Mouse (Mus musculus): ENCODE measurements around the gene Oxct1. TPM values are rescaled to one million over a fixed set of nuclear protein-coding genes. Genes with fewer than 3 reads are reported as not detected.

Oxct1 gene
- total RNA-seq, 1 experiment from 2014 or later, result 358 TPM

DNA sequence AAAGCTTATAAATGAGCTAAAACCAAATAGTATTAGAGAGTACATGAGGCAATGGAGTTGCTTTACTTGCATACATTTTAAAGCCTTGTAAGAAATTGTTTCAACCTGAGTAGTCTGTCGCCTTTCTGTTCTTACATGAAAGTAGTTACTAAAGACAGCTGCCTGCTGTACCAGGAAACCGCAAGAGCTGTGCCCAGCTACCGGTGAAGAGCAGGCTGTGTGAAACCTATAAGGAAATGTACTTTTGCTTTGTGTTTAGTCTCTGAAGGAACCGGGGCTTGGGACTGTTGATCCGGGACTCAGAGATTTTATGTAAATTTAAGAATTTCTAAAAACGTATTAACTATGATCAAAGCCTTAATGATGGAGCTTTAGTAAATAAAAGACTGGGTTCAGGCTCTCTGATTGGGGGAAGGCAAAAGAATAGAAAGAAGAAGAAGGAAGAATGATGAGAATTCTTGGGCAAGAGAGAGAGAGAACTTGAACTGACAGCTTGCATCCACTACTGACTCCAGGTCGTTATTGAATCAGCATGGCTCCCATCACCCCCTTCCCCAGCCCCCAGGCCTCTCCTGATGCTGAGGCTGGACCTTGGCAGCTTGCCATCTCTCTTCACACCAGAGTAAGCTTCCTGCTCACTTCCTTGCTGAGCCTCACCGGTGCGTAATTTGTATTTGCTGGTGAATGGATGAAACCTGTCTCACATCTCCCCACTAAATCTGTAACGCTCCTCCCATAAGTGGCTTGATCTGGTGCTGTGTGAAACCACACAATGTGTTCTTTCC lies 59.6 kb downstream of the Oxct1 start:
- ATAC-seq (replicated peaks in 1 of 2; ENCODE audit: insufficient read depth in 1 of 2, low FRiP score in 2 of 2, low TSS enrichment in 1 of 2, low read depth in 1 of 2, poor library complexity in 2 of 2, severe bottlenecking in 2 of 2), result no peak

DNA sequence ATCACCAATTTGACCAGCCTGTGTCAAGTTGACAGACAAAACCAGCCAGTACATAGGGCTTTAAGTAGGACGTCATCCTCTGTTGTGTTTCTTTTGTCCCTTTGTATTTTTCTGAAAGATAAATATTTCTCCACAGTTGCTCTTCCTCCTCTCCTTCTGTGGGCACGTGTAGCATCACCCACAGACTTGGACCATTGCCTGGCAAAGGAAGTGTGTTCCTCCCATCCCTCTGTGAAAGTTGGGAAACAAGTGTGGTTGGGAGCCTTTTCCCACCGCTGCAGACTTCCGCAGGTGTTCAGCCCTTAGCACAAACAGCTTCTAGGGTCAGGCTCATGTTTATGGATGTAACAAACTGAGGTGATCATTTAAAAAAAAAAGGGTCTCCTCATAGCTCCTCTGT lies 61.3 kb downstream of the Oxct1 start:
- ATAC-seq (replicated peaks in 1 of 2; ENCODE audit: insufficient read depth in 1 of 2, low FRiP score in 2 of 2, low TSS enrichment in 1 of 2, low read depth in 1 of 2, poor library complexity in 2 of 2, severe bottlenecking in 2 of 2), result no peak

DNA sequence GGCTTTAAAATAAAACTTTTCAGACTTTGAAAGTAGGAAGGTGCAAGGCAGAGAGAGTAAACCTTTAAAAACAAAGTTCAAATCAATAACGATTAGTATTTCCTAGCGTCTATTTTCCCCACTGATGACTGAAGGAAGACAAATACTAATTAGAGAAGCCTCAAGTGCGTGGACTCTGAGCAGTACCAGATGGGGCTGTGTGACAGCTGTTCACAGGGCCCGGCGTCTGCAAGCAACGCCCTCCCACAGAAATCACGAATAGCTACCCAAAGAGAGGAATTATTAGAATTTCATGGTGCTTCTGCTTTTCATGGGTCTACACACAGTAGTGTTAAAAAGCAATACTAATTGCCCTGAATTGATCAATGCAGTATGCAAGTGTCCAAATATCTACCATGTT lies 61.7 kb downstream of the Oxct1 start:
- no peak for ATAC-seq (replicated peaks in 1 of 2; ENCODE audit: insufficient read depth in 1 of 2, low FRiP score in 2 of 2, low TSS enrichment in 1 of 2, low read depth in 1 of 2, poor library complexity in 2 of 2, severe bottlenecking in 2 of 2)

GRCm38 (mm10) chr15:4090601-4091000 lies 64.4 kb downstream of the Oxct1 start:
- no peak for ATAC-seq (replicated peaks in 1 of 2; ENCODE audit: insufficient read depth in 1 of 2, low FRiP score in 2 of 2, low TSS enrichment in 1 of 2, low read depth in 1 of 2, poor library complexity in 2 of 2, severe bottlenecking in 2 of 2)

DNA sequence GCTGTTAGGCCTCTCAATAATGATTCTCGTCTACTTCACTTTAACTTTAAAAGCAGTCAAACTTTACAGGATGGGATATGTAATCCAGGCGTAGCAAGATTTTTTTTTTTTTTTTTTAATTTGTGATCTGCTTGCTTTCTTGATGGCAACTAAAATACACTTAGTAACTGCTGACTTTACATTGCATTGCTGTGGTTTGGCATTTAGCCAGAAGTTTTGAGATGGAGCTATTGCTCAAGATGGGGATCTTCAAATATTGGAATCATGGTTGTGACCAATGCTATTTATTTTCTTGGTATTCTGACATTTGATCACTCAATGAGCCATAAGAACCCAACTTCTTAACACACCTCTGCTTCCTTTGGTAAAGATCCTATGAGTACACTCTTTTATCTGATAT lies 66.4 kb downstream of the Oxct1 start:
- ATAC-seq (replicated peaks in 1 of 2; ENCODE audit: insufficient read depth in 1 of 2, low FRiP score in 2 of 2, low TSS enrichment in 1 of 2, low read depth in 1 of 2, poor library complexity in 2 of 2, severe bottlenecking in 2 of 2), result no peak

- ATAC-seq (replicated peaks in 1 of 2; ENCODE audit: insufficient read depth in 1 of 2, low FRiP score in 2 of 2, low TSS enrichment in 1 of 2, low read depth in 1 of 2, poor library complexity in 2 of 2, severe bottlenecking in 2 of 2), result no peak
Measured at GRCm38 (mm10) chr15:4100341-4100921, 74.2 kb downstream of the Oxct1 start.

DNA sequence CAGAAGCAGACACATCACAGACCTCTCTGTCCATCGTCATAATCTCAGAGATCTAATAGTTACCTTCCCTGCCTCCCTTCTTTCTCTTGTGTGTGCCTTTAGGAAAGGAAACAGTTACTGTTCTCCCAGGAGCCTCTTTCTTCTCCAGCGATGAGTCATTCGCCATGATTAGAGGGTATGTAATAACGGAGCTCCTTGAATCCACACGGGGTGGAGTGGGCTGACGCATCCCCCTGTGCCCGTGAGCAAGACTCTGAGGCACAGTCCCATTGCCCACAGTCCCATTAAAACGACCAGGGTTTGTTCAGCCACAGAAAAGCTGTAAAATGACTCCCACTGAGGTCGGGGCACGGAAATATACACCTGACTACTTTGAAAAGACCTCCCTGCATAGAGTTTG lies 74.8 kb downstream of the Oxct1 start:
- no peak for ATAC-seq (replicated peaks in 1 of 2; ENCODE audit: insufficient read depth in 1 of 2, low FRiP score in 2 of 2, low TSS enrichment in 1 of 2, low read depth in 1 of 2, poor library complexity in 2 of 2, severe bottlenecking in 2 of 2)

DNA sequence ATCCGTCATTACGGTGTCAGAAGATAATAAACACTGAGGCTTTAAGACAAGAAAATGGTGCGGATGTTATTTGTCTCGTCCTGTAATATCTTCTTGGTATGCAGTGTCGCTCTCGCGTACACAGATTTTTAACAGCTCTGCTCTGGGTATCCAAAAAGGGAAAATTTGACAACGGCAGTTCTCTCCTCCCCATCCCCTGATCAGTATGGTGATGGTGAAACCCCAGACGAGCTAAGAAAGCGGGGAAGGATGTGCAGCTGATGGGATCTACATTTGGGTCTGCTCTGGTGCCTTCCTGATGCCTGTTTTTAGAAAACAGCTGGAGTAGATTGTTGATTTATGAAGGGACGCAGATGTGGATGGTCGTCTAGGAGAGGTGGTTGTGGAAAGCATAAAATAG lies 78.1 kb downstream of the Oxct1 start:
- no peak for ATAC-seq (replicated peaks in 1 of 2; ENCODE audit: insufficient read depth in 1 of 2, low FRiP score in 2 of 2, low TSS enrichment in 1 of 2, low read depth in 1 of 2, poor library complexity in 2 of 2, severe bottlenecking in 2 of 2)

DNA sequence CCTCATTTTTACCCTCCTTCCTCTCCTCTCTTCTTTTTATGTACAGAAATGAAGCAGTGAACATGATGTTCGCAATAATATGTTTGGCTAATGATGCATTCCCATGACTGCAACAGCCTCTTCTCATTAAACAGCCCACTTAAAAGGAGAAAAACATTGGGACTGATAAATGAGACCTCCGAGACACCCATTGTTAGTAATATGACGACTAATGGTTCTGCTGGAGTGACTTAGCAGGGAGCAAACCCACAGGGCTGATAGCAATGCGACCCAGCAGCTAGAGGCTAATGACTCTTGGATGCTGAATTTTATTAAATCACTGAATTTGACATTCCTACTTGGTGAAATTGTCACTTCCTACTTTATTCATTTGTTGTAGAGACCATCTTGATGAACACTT lies 79.3 kb downstream of the Oxct1 start:
- no peak for ATAC-seq (replicated peaks in 1 of 2; ENCODE audit: insufficient read depth in 1 of 2, low FRiP score in 2 of 2, low TSS enrichment in 1 of 2, low read depth in 1 of 2, poor library complexity in 2 of 2, severe bottlenecking in 2 of 2)

DNA sequence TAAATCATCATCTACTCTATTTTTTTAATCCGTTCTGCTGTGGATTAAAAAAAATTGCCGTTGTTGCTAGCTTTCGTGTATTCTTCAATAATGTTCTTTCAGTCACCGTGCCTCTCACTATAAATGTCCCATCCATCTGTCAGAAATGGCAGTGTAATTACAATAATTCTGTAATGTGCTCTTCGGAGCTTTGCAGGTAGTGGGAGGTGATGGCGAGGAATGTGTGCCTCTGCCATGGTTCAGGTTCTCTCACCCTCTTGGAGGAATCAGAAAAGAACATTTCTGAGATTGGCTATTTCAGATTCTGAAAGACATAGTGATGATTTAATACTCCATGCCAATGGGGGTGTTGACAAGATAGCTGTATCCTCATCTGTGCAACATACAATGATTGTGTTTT lies 93.8 kb downstream of the Oxct1 start:
- no peak for ATAC-seq (replicated peaks in 1 of 2; ENCODE audit: insufficient read depth in 1 of 2, low FRiP score in 2 of 2, low TSS enrichment in 1 of 2, low read depth in 1 of 2, poor library complexity in 2 of 2, severe bottlenecking in 2 of 2)

DNA sequence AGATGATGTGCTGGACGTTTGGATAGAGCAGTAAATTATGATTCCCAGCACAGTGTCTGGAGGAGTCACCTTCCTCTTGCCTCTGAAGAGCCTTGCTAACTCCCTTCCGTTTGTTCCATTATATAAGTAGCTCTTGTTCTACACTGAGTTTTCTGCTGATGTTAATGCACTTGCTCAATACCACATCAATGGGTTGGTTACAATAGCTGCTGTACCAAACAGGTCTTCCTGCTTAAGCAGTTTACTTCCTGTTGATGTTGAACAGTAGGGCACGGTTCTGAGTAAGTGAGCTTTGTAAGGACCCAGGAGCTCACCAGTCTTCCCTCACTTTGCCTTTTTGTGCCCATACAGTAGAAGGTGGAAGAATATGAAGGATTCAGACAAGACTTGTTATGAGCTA lies 98.5 kb downstream of the Oxct1 start:
- ATAC-seq (replicated peaks in 1 of 2; ENCODE audit: insufficient read depth in 1 of 2, low FRiP score in 2 of 2, low TSS enrichment in 1 of 2, low read depth in 1 of 2, poor library complexity in 2 of 2, severe bottlenecking in 2 of 2), result no peak

DNA sequence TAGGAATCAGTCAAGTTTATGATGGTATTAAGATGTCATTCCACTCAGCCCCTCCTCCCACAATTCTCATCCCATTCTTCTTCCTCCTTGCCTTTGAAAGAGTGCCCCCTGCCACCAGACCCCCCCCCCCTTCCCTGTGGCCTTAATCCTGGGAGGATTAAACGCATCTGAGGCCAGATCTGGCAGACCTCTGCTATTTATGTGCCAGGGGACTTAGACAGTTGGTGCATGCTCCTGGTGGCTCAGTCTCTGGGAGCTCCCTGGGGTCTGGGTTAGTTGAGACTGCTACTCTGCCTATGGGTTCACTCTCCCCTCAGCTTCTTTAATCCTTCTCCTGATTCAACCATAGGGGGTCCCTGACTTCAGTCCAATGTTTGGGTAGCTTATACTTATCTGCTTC lies 112.3 kb downstream of the Oxct1 start:
- ATAC-seq (replicated peaks in 1 of 2; ENCODE audit: insufficient read depth in 1 of 2, low FRiP score in 2 of 2, low TSS enrichment in 1 of 2, low read depth in 1 of 2, poor library complexity in 2 of 2, severe bottlenecking in 2 of 2), result no peak

- no peak for ATAC-seq (replicated peaks in 1 of 2; ENCODE audit: insufficient read depth in 1 of 2, low FRiP score in 2 of 2, low TSS enrichment in 1 of 2, low read depth in 1 of 2, poor library complexity in 2 of 2, severe bottlenecking in 2 of 2)
Measured at GRCm38 (mm10) chr15:4139516-4139915, 113.3 kb downstream of the Oxct1 start.

DNA sequence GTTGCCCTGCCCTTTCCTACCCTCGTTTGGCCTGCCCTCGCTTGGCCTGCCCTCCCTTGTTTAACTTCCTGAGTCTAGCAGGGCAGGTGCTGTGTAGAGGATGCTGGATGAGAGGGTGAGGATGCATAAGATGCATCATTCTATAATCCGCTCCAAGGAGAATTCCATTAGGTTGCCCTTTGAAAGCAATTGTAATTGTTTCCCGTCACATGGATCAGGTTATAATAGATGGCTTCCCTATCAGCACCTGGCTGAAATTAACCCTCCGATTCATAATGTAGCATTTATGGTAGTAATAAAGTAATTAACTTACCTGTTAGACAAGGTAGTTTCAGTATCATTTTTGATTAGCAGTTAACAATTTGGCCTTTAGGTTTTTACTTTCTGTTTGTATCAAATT lies 119.2 kb downstream of the Oxct1 start:
- no peak for ATAC-seq (replicated peaks in 1 of 2; ENCODE audit: insufficient read depth in 1 of 2, low FRiP score in 2 of 2, low TSS enrichment in 1 of 2, low read depth in 1 of 2, poor library complexity in 2 of 2, severe bottlenecking in 2 of 2)

DNA sequence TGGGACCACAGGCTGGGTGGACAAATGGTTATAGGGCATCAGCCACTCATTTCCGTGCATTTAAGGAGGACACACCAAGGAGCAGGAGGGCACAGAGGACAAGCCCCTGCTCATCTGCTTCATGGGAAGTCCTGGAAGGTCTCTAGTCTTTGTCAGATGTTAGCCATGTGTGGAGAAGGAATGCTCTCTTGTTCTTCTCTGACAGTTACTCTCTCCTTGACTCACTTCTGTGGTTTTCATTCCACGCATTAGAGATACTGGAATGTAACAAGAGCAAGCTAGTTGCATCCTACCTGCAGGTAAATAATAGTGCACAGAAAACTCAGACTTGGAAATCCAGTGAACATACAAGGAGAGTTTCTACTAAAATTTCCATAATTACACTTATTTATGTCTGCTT lies 121.5 kb downstream of the Oxct1 start:
- no peak for ATAC-seq (replicated peaks in 1 of 2; ENCODE audit: insufficient read depth in 1 of 2, low FRiP score in 2 of 2, low TSS enrichment in 1 of 2, low read depth in 1 of 2, poor library complexity in 2 of 2, severe bottlenecking in 2 of 2)

DNA sequence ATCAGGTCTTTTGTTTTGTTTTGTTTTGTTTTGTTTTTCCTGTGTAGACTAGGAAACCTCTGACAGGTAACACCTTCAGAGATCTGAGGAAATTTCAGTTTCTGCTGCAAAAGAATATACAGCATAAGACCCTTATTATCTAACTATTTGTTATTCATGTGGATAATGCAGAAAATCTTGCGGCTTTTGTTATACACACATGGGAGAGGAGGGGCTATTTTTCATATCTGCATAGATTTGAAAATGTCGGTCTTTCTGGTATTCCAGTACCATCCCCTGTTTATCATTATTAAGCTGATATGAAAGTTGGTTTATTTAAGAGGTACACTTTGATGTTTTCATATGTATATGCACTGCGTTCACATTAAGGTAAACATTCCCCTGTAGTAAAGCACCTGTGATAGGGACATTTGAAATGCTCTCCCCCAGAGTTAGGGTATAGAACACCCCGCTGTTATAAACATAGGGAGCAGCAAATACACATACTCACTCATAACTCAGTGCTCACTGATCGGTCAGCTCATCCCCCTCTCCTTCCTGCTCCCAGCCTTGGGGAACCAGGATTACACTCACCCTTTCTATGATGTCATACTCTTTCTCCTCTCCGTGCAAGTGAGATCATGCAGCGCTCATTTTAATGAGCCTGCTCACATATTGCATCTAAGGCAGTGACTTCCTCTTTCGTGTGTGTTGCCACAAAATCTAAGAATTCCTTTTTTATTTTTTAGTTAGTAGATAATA lies 122.6 kb downstream of the Oxct1 start:
- no peak for ATAC-seq (replicated peaks in 1 of 2; ENCODE audit: insufficient read depth in 1 of 2, low FRiP score in 2 of 2, low TSS enrichment in 1 of 2, low read depth in 1 of 2, poor library complexity in 2 of 2, severe bottlenecking in 2 of 2)

- no peak for ATAC-seq (replicated peaks in 1 of 2; ENCODE audit: insufficient read depth in 1 of 2, low FRiP score in 2 of 2, low TSS enrichment in 1 of 2, low read depth in 1 of 2, poor library complexity in 2 of 2, severe bottlenecking in 2 of 2)
Measured at GRCm38 (mm10) chr15:4154646-4155045, 128.5 kb downstream of the Oxct1 start.

GRCm38 (mm10) chr15:4167946-4168345 lies 141.8 kb downstream of the Oxct1 start:
- no peak for ATAC-seq (replicated peaks in 1 of 2; ENCODE audit: insufficient read depth in 1 of 2, low FRiP score in 2 of 2, low TSS enrichment in 1 of 2, low read depth in 1 of 2, poor library complexity in 2 of 2, severe bottlenecking in 2 of 2)
